Mouse (Mus musculus): ENCODE measurements around the gene Gnptab. TPM values are rescaled to one million over a fixed set of nuclear protein-coding genes. Genes with fewer than 3 reads are reported as not detected.

Gene Gnptab
- polyA plus RNA-seq, 1 experiment from 2014 or later, result 11.2 TPM

DNA sequence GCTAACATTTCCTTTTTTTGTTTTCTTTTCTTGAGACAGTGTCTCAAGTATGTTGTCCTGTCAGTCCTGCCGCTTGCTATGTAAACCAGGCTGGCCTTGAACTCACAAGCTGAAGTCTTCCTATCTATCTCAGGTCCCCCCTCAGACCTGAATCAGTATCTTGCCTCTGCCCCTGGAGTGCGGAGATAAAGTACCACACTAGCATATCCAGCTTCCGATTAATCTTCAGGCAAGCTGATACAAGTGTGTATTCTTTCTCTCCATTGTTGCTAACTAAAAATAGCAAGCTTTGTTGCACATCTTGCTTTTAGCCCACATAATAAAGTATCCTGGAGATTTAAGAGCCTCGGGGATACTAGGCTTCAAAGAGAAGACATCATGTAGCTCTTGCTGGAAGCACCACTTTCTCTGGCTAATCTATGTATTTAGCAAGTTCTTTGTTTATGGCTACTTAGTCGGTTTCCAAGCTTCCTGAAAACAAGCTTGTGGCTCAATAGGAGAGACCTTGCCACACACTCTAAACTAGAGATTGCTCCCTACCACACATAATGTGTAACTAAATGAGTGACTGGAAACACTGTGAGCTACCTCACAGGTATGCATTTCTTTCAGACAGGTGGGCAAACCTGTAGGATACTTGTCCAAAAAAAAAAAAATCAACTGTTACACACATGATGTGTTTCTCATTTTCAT, 27.4 kb upstream of the Gnptab start:
- H3K9ac ChIP-seq (ENCODE audit: low read length), result no peak overlapping the region
- ATAC-seq (ENCODE audit: insufficient read depth, low FRiP score), result no peak
- 56% methylated on average over 5 of the region's 5 CpGs for WGBS
- H3K9me3 ChIP-seq (replicated peaks; ENCODE audit: control insufficient read depth, low read length), result no peaks in the 10 kb centered on the region
- H3K4me3 ChIP-seq (replicated peaks; ENCODE audit: low read length), result no peak overlapping the region
- no peak overlapping the region for H3K4me2 ChIP-seq (ENCODE audit: low read depth, low read length)
- H3K36me3 ChIP-seq (ENCODE audit: control insufficient read depth, insufficient read depth, low read length), result no peaks in the 10 kb centered on the region
- H3K27ac ChIP-seq (ENCODE audit: low read length), result no peak overlapping the region
- peaks cover 3% of the 10 kb centered on the region; the same call in 1 of the 2 replicates for H3K4me1 ChIP-seq (ENCODE audit: control insufficient read depth, insufficient read depth, low read length)
- H3K27me3 ChIP-seq (ENCODE audit: control insufficient read depth, insufficient read depth, low read length), result no peaks in the 10 kb centered on the region

DNA sequence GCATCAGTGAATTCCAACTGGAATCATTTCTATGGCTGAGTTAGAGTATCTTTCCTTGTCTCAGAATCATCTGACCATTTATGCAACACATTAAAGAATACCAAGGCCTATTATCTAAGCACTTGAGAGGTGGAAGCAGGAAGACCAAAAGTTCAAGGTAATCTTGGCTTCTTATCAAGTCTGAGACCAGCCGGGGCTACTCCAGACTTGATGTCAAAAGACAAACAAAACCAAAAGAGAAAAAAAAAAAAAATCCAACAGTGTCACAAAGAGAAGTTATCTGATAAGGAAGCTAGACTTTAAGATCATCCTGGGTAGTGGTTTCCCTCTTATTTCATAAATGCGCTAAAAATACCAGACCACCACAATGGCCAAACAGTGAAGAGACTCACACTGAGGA, 26.4 kb upstream of the Gnptab start:
- no peak overlapping the region for H3K27ac ChIP-seq (ENCODE audit: low read length)
- no peak overlapping the region for H3K9ac ChIP-seq (ENCODE audit: low read length)
- peaks cover 4% of the 10 kb centered on the region; the same call in 1 of the 2 replicates for H3K4me1 ChIP-seq (ENCODE audit: control insufficient read depth, insufficient read depth, low read length)
- no peak overlapping the region for H3K4me2 ChIP-seq (ENCODE audit: low read depth, low read length)
- H3K4me3 ChIP-seq (replicated peaks; ENCODE audit: low read length), result no peak overlapping the region
- WGBS, result 57% methylated on average over 2 of the region's 2 CpGs
- ATAC-seq (ENCODE audit: insufficient read depth, low FRiP score), result no peak
- H3K27me3 ChIP-seq (ENCODE audit: control insufficient read depth, insufficient read depth, low read length), result no peaks in the 10 kb centered on the region
- no peaks in the 10 kb centered on the region for H3K36me3 ChIP-seq (ENCODE audit: control insufficient read depth, insufficient read depth, low read length)
- no peaks in the 10 kb centered on the region for H3K9me3 ChIP-seq (replicated peaks; ENCODE audit: control insufficient read depth, low read length)

DNA sequence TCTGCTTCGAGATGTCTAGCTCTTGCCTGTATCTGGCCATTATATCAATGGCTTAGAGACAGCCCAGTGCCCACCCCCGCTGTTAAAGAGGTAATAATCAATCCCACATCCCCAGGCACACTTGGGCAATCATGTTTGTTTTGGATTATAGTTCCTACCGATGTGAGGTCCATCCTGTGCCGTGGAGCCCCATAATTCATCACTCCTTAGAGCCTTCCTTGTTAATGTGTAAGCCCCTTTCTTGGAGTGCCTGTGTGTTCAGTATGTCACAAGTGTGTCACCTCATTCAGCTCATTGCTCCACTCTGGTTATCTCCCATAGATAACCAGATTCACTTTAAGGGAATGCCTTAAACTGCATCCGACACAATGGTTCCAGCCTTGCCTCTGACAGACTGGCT, 24.3 kb upstream of the Gnptab start:
- Histone ChIP-seq H3K4me1 (ENCODE audit: control insufficient read depth, insufficient read depth, low read length) (peaks cover 4% of the 10 kb centered on the region; the same call in 1 of the 2 replicates), H3K4me3 (replicated peaks; ENCODE audit: low read length) (no peak overlapping the region), H3K36me3 (ENCODE audit: control insufficient read depth, insufficient read depth, low read length) (no peaks in the 10 kb centered on the region), H3K9ac (ENCODE audit: low read length) (no peak overlapping the region), H3K4me2 (ENCODE audit: low read depth, low read length) (no peak overlapping the region), H3K9me3 (replicated peaks; ENCODE audit: control insufficient read depth, low read length) (no peaks in the 10 kb centered on the region), H3K27me3 (ENCODE audit: control insufficient read depth, insufficient read depth, low read length) (no peaks in the 10 kb centered on the region), H3K27ac (ENCODE audit: low read length) (no peak overlapping the region)
- WGBS, result 63% methylated on average over 5 of the region's 5 CpGs
- no peak for ATAC-seq (ENCODE audit: insufficient read depth, low FRiP score)

DNA sequence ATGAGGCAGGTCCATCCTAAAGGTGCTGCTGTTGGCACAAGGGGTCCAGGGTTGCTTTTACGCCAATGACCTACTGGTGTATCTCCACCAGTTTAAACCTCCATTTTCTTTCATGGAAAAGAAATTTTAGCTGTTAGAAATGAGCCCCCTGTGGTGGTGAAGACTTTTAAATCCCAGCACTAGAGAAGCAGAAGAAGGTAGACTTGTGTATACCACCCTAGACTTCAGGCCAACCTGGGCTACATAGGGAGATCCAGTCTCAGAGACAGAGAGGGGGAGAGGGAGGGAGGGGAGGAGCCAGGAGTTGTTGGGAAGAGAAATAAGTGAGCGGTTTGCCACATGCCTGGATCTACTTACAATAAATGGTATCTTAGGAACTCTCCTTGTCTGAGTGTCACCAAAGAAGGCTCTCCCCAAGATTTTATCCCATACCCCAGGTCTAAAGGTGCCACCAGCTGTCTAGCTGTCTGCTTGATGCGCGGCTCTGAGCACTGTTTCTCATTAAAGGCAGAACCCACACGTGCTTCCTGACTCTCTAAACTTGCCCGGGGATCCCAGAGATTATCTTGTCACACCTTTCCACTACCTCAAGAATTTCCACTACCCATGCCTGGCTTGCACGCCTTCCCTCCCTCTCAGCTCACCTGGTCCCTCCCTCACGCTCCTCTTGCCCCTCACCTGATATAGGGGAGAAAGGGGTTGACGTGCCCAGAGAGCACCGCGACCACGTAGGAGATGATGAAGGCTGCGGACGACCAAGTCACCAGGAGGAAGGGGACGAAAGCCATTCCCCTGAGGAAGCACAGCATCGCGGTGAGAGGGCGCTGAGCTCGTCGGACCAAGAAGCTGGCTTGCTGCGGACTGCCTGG, 22.6 kb upstream of the Gnptab start:
- Histone ChIP-seq H3K36me3 (ENCODE audit: control insufficient read depth, insufficient read depth, low read length) (no peaks in the 10 kb centered on the region), H3K27me3 (ENCODE audit: control insufficient read depth, insufficient read depth, low read length) (no peaks in the 10 kb centered on the region), H3K9me3 (replicated peaks; ENCODE audit: control insufficient read depth, low read length) (no peaks in the 10 kb centered on the region), H3K4me2 (ENCODE audit: low read depth, low read length) (peak overlapping the region; percentile 88), H3K9ac (ENCODE audit: low read length) (peak overlapping the region; percentile 84), H3K4me1 (ENCODE audit: control insufficient read depth, insufficient read depth, low read length) (peaks cover 4% of the 10 kb centered on the region; the same call in 1 of the 2 replicates), H3K27ac (ENCODE audit: low read length) (no peak overlapping the region), H3K4me3 (replicated peaks; ENCODE audit: low read length) (peak overlapping the region; percentile 66)
- ATAC-seq (ENCODE audit: insufficient read depth, low FRiP score), result peak; percentile 11; the same call in 1 of the 2 replicates
- 9% methylated on average over 21 of the region's 21 CpGs for WGBS

DNA sequence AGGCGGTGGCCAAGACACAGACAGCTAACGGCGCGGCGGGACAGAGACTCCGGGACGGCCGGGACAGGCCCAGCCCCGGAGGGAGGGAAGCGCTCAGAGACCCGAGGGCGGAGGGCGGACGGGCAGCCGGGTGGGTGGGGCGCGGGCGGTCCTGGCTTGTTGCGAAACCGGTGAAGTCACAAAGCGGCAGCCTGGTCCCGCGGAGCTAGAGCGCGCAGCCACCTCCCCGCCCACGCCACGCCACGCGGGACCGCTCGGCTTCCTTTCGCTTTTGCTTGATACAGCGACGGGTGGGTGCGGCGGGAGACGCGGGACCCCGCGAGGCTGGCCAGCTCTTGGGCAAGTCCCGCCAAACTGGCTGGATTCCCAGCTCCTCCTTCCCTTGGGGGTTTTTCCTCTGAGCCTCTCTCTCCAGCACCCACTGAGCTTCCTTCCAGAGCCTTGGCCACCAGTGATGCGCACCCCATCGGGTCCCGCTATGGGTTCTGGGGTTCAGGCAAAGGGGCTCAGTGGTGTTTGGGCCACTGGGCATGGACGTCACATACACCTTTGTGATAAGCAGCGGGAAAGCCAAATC, 21.9 kb upstream of the Gnptab start:
- no peaks in the 10 kb centered on the region for H3K9me3 ChIP-seq (replicated peaks; ENCODE audit: control insufficient read depth, low read length)
- peak overlapping the region; percentile 66 for H3K4me3 ChIP-seq (replicated peaks; ENCODE audit: low read length)
- peak overlapping the region; percentile 88 for H3K4me2 ChIP-seq (ENCODE audit: low read depth, low read length)
- H3K9ac ChIP-seq (ENCODE audit: low read length), result peak overlapping the region; percentile 84
- no peak overlapping the region for H3K27ac ChIP-seq (ENCODE audit: low read length)
- peaks cover 4% of the 10 kb centered on the region; the same call in 1 of the 2 replicates for H3K4me1 ChIP-seq (ENCODE audit: control insufficient read depth, insufficient read depth, low read length)
- peak; percentile 93 for ATAC-seq (ENCODE audit: insufficient read depth, low FRiP score)
- no peaks in the 10 kb centered on the region for H3K36me3 ChIP-seq (ENCODE audit: control insufficient read depth, insufficient read depth, low read length)
- no peaks in the 10 kb centered on the region for H3K27me3 ChIP-seq (ENCODE audit: control insufficient read depth, insufficient read depth, low read length)
- WGBS, result 3% methylated on average over 45 of the region's 47 CpGs

DNA sequence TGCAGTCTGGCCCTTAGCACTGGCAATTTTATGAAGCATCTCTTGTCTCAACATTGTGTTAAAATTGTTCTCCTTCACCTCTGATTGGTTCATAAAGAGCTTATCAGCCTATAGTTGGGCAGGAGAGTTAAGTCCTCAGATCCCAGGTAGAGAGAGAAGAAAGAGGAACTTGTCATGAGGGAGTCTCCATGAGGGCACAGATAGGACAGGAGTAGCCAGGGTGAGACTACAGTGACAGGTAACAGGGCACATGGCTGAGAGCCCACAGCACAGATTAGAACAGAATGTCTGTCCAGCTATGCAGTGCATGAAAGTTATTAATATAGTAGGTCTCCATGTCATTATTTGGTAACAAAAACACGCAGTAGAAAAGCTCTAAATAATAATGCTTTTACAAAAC, 16.7 kb upstream of the Gnptab start:
- Histone ChIP-seq H3K4me2 (ENCODE audit: low read depth, low read length) (no peak overlapping the region), H3K4me3 (replicated peaks; ENCODE audit: low read length) (no peak overlapping the region), H3K27ac (ENCODE audit: low read length) (no peak overlapping the region), H3K27me3 (ENCODE audit: control insufficient read depth, insufficient read depth, low read length) (no peaks in the 10 kb centered on the region), H3K9ac (ENCODE audit: low read length) (no peak overlapping the region), H3K9me3 (replicated peaks; ENCODE audit: control insufficient read depth, low read length) (no peaks in the 10 kb centered on the region), H3K4me1 (ENCODE audit: control insufficient read depth, insufficient read depth, low read length) (no peaks in the 10 kb centered on the region), H3K36me3 (ENCODE audit: control insufficient read depth, insufficient read depth, low read length) (no peaks in the 10 kb centered on the region)
- WGBS, result 67% methylated on average over 1 of the region's 1 CpGs
- ATAC-seq (ENCODE audit: insufficient read depth, low FRiP score), result no peak

DNA sequence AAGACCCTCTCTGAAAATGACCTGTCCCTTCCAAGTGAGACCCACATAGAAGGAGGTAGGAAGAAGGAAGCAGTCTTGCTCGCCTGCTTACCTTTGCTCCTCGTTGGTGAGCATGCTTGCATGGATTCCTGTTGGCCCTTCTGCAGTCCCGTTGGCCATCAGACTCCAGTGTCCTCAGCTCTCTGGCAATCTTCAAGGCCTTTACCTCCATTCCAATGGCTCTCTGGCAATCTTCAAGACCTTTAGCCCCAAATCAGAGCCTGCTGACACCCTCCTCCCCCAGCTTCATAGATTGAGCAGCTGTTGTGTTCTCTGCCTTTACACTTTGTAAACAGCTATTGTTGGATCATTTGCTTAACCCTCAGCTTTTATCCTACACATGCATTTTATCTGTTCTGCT, 14.7 kb upstream of the Gnptab start:
- H3K27me3 ChIP-seq (ENCODE audit: control insufficient read depth, insufficient read depth, low read length), result no peaks in the 10 kb centered on the region
- H3K36me3 ChIP-seq (ENCODE audit: control insufficient read depth, insufficient read depth, low read length), result no peaks in the 10 kb centered on the region
- no peak overlapping the region for H3K27ac ChIP-seq (ENCODE audit: low read length)
- 83% methylated on average over 3 of the region's 3 CpGs for WGBS
- H3K9me3 ChIP-seq (replicated peaks; ENCODE audit: control insufficient read depth, low read length), result no peaks in the 10 kb centered on the region
- H3K4me2 ChIP-seq (ENCODE audit: low read depth, low read length), result no peak overlapping the region
- H3K9ac ChIP-seq (ENCODE audit: low read length), result no peak overlapping the region
- H3K4me3 ChIP-seq (replicated peaks; ENCODE audit: low read length), result no peak overlapping the region
- no peaks in the 10 kb centered on the region for H3K4me1 ChIP-seq (ENCODE audit: control insufficient read depth, insufficient read depth, low read length)
- no peak for ATAC-seq (ENCODE audit: insufficient read depth, low FRiP score)

DNA sequence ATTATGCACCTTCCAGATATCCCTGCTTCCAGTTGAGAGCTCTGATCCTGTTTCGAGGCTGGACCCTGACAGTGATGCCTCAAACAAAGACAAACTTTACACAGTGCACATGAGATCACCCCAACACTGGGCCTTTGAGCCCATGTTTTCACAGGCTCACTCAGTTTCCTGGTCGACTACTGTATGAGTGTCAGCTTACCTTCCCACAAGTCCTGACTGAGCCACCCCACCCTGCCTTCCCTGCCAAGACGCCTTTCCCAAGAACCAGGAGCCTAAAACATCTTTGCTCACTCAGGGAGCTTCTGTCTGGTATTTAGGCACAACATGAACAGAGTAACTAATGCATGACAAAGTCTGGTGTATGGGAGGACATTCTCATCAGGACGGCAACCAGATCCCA, 9.7 kb upstream of the Gnptab start:
- Histone ChIP-seq H3K4me2 (ENCODE audit: low read depth, low read length) (no peak overlapping the region), H3K27ac (ENCODE audit: low read length) (no peak overlapping the region), H3K9me3 (replicated peaks; ENCODE audit: control insufficient read depth, low read length) (no peaks in the 10 kb centered on the region), H3K9ac (ENCODE audit: low read length) (no peak overlapping the region), H3K4me1 (ENCODE audit: control insufficient read depth, insufficient read depth, low read length) (no peaks in the 10 kb centered on the region), H3K36me3 (ENCODE audit: control insufficient read depth, insufficient read depth, low read length) (no peaks in the 10 kb centered on the region), H3K4me3 (replicated peaks; ENCODE audit: low read length) (no peak overlapping the region), H3K27me3 (ENCODE audit: control insufficient read depth, insufficient read depth, low read length) (no peaks in the 10 kb centered on the region)
- no peak for ATAC-seq (ENCODE audit: insufficient read depth, low FRiP score)
- WGBS, result 50% methylated on average over 4 of the region's 4 CpGs

DNA sequence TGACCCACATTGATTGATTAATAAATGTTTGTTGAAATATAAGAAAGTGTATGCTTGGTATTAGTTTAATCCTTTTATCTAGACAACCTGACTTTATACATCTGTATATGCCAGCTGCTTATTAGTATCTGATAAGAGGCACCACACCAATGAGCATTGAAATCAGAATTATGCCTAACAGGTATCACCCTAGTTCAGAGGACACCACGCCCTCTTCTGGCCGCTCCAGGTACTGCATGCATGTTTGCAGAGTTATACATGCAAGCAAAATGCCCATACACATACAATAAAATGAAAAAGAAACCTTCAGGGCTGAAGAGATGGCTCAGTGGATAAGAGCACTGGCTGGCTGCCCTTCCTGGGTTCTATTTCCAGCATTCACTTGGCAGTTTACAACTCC, 7.1 kb upstream of the Gnptab start:
- Histone ChIP-seq H3K36me3 (ENCODE audit: control insufficient read depth, insufficient read depth, low read length) (no peaks in the 10 kb centered on the region), H3K4me2 (ENCODE audit: low read depth, low read length) (no peak overlapping the region), H3K4me1 (ENCODE audit: control insufficient read depth, insufficient read depth, low read length) (no peaks in the 10 kb centered on the region), H3K27me3 (ENCODE audit: control insufficient read depth, insufficient read depth, low read length) (no peaks in the 10 kb centered on the region), H3K4me3 (replicated peaks; ENCODE audit: low read length) (no peak overlapping the region), H3K9me3 (replicated peaks; ENCODE audit: control insufficient read depth, low read length) (no peaks in the 10 kb centered on the region), H3K27ac (ENCODE audit: low read length) (no peak overlapping the region), H3K9ac (ENCODE audit: low read length) (no peak overlapping the region)
- WGBS, result 3% methylated on average over 2 of the region's 2 CpGs
- no peak for ATAC-seq (ENCODE audit: insufficient read depth, low FRiP score)
